Mouse (Mus musculus): Measurements from ENCODE around the gene Gm45785. TPM values are rescaled to one million over a fixed set of nuclear protein-coding genes. Genes with fewer than 3 reads are reported as not detected.

The Gm45785 gene
- total RNA-seq, 2 experiments from 2014 or later, result not detected

DNA sequence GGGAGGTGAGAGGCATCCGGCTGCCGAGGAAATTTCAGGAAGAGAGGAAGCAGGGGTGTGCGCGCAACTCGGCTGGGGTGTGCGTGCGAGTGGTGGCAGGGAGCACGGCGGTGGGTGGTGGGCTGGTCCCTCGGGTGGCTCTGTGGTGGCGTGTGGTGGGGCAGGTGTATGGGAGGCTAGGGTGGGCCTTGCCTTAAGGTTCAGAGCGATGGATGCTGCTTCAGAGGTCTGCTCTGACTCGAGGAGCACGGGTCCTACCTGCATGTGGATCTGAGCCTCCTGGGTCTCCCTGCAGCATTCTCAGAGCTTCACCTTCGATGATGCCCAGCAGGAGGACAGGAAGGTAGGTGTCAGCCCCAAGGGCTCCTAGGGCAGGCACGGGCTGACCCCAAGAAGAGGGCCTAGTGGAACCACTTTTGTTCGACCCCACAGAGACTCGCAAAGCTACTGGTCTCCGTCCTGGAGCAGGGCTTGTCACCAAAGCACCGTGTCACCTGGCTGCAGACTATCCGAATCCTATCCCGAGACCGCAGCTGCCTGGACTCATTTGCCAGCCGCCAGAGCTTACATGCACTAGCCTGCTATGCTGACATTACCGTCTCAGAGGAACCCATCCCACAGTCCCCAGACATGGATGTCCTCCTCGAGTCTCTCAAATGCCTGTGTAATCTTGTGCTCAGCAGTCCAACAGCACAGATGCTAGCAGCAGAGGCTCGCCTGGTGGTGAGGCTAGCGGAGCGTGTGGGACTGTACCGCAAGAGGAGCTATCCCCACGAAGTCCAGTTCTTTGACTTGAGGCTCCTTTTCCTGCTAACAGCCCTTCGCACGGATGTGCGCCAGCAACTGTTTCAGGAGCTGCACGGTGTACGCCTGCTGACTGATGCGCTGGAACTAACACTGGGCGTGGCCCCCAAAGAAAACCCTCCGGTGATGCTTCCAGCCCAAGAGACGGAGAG lies 1.7 kb upstream of the Gm45785 start, which contains the start of gene Bet1l:
Bet1l (minus strand) TSS at position 28 of the 956 bp plus-strand sequence.
- no peak for DNase-seq (ENCODE audit: low spot score)

DNA sequence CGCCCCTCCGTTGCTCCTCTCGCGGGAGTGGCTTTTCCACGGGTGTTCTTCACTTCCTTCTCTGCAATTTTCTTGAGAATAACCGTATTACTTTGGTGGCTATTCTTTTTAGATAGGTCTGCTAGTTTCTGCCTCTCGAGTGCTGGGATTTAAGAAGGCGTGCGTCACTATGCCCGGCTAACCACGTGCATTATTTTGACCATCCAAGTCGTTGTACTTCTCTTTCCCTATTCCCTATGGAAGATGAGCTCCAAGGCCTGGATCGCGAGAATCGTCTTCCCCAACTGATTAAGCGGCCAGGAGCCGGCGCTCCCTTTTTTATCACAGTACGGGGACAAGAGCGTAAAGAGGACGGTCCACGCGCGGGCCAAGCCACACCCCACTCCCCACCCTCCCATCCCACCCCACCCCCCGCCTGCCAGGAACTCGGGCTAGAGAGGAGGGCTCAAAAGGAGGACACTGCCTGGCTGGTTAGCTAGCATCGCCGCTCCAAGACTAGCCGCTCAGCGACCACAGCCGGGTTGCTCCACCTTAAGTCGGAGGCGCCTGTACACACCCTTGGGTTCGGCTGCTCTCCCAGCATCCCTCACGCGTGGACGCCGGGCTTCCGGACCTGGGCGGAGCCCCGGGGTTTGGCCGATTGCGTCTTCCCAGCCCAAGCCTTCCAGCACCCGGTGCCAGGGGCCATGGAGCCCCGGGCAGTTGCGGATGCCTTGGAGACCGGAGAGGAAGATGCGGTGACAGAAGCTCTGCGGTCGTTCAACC lies 836 bp upstream of the Gm45785 start, which contains the start of gene Ric8a:
Ric8a (plus strand) TSS at position 173 of the 765 bp plus-strand sequence.
- DNase-seq (ENCODE audit: low spot score), result peak; percentile 92

DNA sequence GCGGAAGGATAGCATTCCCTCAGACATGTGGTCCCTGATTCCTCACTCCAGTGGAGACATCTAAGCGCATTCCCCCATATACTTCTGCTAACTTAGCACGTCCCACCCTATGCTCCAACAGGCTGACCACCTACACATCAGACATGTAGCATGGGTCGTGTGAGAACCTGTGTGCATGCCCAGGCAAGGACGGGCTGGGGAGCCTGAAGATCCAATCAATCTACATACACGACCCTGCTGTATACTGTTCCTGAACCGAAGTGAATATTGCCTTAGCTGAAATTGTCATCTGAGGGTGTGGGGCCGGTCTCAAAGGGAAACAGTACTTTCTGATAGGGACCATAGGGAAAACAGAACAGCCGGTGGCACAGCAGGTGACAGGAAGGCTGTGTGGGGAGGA lies 950 bp downstream of the Gm45785 start:
- DNase-seq (ENCODE audit: low spot score), result no peak

DNA sequence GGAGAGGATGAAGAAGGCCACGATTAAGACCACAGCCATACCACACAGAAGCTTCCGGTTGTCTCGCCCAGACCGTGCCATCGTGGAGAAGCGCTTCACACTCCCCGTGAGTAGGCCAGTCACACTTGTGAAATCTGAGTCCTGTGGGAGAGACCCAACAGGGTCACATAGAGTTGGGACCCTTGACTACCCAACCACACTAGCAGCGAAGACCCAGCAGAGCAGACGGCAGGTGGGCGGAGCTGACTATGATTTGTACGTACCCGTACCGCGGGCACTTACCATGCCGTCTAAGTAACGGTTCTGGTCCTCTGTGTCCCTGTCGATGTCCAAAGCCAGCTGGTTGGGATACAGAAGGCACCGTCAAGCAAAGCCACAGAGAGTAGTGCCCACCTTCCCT lies 1.6 kb downstream of the Gm45785 start:
- no peak for DNase-seq (ENCODE audit: low spot score)

DNA sequence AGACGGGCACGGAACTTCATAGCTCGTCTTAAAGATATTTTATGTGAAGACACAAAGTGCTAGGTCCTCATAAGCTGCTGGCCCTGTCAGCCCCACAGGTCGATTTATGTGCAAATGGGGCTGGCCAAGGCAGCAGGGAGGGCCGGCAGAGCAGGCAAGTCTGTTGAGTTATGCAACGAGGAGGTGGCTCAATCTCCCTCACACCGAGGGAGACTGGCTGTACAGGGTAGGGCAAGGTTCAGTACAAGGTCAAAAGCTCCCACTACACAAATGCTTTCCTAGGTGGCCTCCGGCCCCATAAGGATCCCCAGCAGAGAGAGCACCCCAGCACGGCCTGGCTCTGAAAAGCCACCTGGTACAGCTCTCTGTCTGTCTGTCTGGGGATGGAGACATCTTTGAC lies 2.7 kb downstream of the Gm45785 start:
- DNase-seq (ENCODE audit: low spot score), result no peak

DNA sequence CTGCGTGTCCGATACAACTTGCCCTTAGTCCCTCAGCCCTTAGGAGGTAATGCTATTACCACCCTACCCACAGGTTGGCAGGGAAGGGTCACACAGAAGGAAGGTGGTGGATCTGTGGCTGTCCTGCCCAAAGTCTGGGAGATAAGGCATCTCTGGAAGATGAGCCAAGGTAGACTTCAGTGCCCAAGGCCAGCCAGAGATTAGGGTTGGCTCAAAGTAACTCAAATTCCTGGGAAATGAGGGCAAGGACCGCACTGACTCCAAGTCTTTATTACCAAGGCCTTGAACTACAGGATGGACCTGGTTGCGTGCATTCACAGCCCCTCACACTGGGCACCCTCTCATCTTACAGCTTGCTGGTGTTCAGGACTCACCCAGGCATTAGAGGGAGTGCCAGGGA lies 4.2 kb downstream of the Gm45785 start:
- DNase-seq (ENCODE audit: low spot score), result no peak

DNA sequence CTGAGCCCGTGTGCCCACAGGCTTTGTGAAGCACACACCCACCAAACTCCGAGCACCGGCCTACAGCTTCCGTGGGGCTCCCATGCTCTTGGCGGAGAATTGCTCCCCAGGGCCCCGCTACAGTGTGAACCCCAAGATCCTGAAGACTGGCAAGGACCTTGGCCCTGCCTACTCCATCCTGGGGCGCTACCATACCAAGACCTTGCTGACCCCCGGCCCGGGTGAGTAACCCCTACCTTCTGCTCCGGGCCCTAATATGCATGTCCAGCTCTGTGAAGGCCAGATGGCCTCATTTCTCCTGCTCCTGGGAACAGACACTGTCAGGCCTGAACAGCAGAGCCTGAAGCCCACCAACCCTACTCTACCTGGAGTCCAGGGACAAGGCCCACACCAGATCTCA lies 7.5 kb downstream of the Gm45785 start:
- DNase-seq (ENCODE audit: low spot score), result no peak

DNA sequence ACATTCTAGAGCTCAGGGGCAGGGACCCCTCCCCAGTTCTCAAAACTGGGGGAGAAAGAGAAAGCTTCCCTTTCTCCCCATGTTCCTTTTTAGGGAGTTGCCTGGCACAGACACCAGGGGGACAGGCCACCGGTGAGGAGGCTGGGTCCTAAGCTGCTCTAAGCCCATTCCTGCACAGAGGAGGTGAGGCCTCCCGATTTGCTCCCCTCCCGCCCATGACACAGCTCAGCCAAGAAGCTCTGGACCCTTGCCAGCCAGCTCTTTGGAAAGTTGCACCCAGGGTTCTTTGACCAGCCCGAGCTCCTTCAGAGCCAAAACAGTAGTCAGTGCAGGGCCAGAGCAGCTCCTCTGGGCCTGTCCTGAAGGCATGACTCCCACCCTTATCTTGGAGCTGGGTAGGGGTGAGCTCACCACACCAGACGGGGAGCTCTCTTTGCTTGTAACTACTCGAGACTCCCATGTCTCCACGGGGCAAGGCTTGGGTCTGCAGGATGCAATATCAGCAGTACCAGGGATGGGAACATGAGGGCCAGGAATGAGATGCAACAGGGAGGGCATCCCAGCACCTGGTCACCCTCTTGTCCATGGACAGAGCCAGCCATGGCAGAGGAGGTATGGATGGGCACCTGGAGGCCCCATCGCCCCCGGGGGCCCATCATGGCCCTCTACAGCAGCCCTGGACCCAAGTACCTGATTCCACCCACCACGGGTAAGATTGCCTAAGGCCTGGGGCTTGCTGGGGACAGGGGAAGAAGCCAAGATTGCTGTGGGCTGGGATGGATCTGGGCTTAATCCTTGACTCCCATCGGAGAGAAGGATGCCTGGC lies 8.2 kb downstream of the Gm45785 start, which contains the start of gene Odf3:
Odf3 (plus strand) TSS at position 51 of the 826 bp plus-strand sequence.
- DNase-seq (ENCODE audit: low spot score), result no peak

DNA sequence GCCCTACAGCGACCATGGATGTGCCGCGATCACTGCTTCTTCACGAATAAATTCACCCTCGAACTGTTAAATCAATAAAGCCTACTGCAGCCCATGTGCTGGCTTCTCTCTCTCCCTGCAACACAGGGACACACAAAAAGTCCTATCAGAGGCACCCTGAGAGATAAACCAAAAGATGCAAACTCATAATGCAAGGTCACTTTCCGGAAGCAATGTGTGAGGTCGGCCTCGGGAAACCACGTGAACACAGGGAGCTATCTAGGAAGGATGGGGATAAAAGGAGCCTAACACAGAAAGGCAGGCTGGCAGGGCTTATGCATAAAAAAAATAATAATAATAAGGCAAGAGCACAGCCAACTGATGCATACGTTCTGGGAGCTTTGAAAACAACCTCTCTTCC lies 9.5 kb downstream of the Gm45785 start:
- DNase-seq (ENCODE audit: low spot score), result no peak

DNA sequence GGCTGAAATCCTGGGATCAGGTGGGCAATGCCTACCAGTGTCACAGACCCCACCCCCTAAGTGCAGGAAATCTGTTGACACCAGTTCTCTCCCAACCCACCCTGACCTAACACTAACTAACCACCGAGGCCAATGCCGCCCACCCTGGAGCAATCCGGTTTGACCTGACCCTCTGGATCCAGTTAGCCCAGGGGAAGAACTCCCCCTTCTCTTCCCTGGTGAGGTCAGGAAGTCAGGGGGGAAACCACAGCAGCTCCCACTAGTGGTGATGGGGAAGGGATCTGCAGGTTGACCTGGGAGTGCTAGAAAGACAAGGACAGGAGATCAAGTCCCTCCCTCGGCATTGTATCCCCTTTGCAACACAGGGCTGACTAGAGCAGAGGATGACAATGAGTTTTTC lies 10.4 kb downstream of the Gm45785 start:
- no peak for DNase-seq (ENCODE audit: low spot score)

DNA sequence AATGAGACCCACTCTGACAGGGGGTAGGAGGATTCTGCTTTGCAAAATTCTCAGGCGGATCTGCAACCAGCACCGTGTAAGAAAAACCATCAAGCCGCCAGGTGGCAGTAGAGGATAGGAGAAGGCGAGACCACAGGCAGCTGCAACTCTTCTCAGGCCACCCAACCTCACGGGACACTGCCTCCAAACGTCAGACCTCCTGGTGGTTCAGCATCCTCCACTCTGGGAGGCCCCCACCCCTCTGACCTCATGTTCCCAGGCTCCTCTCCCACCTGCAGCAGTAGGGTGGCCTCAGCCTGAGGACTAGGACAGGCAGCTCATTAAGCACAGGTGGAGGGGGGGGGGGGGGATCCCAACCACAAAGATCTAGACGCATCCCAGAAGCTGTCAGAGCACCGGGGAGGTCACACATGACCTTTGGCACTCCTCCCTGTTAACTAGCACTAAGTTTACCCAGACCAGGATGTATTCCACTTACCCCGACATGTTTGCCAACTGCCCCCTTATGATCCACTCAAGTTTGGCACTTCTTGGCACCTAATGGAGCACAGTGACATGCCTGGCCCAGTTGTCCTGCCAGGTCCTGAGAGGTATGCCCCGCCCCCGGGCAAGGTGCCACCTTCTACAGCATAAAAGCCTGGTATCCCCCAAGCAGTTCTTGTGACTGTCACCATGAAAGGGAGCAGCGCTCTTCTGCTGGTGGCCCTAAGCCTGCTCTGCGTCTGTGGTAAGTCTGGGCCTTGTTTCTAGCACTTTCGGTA lies 11.0 kb downstream of the Gm45785 start, which contains the start of gene Scgb1c1:
Scgb1c1 (plus strand) TSS at position 643 of the 761 bp plus-strand sequence.
- DNase-seq (ENCODE audit: low spot score), result peak; percentile 91

DNA sequence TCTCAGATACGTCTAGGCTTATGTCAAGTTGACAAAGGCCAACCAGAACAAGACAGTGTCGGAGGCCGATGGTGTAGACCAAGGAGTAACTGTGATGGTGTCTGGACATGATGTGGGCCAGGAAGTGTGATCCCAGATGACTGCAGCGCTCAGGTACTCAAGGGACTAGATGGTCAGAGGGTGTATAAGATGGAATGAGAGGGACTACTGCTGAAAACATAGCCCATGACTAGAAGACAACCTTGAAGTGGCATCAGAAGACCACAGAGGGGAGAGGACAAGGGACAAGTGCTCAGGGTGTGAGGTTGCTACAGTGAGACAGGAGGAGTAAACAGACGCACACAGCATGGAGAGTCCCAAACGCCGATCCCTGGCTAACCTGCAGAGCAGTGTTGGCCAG lies 12.3 kb downstream of the Gm45785 start:
- no peak for DNase-seq (ENCODE audit: low spot score)

DNA sequence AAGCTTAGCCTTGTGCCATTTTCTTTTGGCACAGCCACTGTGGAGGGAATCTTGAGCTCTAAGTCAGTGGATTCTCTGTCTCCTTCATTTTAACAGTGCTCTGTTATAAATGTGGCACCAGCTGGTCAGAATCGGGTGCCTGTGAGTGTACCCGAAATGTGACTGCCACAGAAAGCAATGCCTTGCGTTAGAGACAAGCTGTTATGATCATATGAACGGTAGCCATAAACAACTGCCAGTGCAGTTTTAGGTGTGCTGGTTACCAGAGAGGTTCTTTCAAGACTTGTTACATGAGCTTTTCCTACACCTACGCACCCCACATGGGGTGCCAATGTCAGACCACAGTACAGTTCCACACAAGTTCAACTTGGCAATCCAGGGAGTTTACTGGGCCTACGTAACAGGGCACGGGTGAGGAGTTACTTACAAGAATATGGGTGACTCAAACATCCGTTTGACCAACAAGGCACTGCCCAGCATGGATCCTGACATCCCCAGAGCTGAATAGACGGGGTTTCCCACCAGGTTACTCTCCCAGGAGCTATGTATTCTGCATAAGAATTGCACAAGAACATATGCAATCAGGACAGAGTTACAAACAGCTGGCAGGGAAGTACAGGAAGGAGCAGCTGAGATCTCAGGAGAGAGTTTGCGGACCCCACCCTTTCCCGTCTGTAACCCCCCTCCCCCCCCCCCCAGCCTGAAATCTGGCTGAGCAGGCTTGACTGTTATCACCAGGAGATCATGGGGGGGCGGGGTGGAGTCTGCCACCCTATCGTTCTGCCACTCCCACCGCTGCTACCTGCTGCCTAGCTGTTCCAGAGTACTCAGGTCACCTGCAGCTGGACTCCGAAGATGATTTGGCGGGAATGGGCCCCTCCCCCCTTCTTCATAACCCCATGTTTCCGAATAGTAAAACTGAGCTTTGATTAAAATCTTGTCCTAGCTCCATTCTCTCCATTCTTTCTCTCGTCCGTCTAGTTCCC lies 15.1 kb downstream of the Gm45785 start:
- no peak for DNase-seq (ENCODE audit: low spot score)

DNA sequence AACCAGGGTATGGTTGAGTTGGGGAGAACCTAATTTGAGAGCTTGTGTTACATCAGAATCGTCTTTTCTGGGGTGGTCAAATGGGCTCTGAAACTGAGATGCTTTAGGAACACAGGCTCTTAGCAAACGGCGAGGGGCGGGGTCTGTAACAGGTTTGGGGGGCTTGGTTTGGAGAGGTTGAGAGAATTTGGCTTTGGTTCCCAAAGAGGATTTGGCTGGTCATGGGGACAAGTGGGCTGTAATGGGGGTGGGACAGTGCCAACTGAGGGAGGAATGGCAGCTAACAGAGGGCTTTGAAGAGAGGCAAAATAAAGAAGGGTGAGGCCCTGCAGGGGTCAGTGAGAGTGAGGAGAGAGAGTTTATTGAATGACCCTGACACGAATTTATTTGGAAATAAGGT lies 16.6 kb downstream of the Gm45785 start:
- DNase-seq (ENCODE audit: low spot score), result no peak

DNA sequence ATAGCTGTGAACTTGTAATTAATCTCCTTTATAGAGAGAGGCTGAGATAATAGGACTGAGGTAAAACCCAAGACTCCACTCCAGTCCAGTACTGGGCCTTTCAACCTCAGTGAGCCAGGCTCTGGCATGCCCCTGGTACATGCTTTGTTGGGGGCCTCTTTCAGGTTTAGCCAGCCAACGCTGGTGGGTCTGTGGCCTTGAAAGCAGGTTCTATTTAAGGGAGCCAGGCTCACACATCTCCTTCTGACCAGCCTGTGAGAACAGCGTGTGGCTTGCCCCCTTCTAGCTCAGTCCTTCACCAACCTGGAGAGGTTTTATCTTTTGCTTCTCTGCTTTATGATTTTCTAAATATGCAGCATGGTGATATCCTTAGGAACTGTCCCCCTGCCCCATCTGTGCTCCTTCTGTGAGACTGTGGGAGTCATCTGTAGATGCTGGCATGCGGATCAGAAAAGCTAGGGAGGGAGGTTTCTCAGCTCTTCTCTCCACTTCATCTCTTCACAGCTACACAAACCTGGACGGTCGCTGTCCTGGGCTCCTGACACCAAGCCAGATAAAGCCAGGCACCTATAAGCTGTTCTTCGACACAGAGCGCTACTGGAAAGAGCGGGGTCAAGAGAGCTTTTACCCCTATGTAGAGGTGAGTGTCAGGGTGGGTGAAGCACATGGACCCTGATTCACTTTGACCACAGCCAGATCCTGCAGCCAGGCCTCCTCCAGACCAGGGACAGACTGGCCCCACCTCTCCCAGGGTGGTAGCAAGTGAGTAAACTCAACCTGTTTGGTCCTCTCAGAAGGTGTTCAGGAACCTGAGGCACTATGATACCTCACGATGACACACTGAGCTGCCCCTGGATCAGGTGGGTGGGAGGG lies 19.7 kb downstream of the Gm45785 start:
- DNase-seq (ENCODE audit: low spot score), result no peak

DNA sequence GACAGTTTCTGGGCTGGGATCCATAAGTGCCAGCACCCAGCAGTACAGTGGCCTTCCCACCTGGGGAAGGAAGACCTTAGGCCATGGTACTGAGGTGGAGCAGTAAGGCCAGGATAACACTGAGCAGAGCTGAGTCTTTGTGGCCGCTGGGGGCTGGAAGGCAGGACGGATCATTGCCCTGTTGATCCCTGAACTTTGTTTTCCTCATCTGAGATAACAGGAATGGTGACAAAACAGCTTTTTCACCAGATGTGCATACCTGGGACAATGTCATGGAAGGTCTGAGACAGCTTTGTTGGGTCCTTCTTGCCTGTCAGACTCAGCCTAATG lies 20.4 kb downstream of the Gm45785 start:
- no peak for DNase-seq (ENCODE audit: low spot score)

DNA sequence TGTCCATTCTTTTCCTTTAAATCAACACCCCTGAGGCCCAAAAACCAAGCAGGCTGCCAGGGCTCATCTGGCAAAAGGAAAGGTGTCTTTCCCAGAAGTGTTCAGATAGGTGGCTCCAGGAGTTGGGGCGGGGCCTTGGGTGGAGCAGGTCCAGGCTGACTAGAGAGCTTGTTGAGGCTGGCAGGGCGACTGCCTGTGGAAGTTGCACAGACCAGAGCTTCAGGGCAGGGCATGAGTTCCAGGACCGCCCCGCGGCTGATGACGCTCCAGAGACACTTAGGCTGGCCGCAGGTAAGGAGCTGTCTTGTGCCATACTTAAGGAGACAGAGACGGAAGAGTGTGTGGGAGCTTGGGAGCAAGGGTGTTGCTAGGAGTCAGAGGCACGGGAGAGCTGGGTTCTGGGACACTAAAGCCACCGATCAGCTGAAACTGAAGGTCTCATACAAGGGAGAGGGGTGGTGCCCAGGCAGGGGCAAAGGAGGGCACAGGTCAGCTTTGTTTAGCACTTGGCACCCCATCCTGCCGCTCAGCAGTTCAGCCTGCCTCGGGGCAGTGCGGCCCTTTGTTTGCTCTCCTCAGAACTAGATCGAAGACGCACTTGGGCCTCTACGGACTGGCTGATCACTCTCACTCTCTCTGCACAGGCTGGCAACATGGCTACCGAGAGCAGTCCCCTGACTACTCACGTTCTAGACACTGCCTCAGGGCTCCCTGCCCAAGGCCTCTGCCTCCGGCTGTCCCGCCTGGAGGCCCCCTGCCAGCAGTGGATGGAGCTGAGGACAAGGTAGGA lies 21.0 kb downstream of the Gm45785 start, which contains the start of gene Urah:
Urah (plus strand) TSS at position 51 of the 790 bp plus-strand sequence.
- DNase-seq (ENCODE audit: low spot score), result no peak

DNA sequence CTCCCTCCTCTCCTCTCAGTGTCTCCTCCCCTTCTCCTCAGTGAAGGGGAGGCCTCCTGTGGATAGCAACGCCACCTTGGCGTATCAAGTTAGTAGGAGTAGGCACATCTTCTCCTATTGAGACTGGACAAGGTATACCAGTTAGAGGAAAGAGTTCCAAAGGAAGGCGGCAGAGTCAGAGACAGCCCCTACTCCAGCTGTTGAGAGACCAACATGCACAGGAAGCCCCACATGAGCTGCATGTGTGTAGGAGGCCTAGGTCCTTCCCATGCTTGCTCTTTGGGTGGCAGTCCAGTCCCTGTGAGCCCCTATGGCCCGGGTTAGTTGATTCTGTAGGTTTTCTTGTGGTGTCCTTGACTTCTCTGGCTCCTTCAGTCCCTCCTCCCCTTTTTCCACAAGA lies 22.8 kb downstream of the Gm45785 start:
- no peak for DNase-seq (ENCODE audit: low spot score)

All from gastrocnemius, adult 18-20 months (tissue).